Mouse (Mus musculus) CH12.LX (cell line): Measurements from ENCODE around the gene Cnot2. TPM values are rescaled to one million over a fixed set of nuclear protein-coding genes. Genes with fewer than 3 reads are reported as not detected.
A peak's percentile ranks its signal among the peaks of the same experiment; 100 is the strongest.

Experiments
- DNase-seq: peaks from one replicate; pipeline ENCODE4 v3.0.0-alpha.2; 2013; ENCODE audit errors: extremely low read depth
- H3K27ac ChIP-seq: 2 replicates; pipeline ENCODE4 v1.5.1; 2012; ENCODE audit warnings: low read depth, mild to moderate bottlenecking, control low read depth, moderate library complexity; ENCODE audit not compliant: insufficient read depth
- H3K27me3 ChIP-seq: replicated peaks from 2 replicates; pipeline ENCODE3; 2012; ENCODE audit warnings: inconsistent platforms
- H3K36me3 ChIP-seq, 2 experiments: replicated peaks in 1 of 2; 2 replicates each; pipeline versions ENCODE3 to v1.6.1; 2012; ENCODE audit warnings: inconsistent platforms in 1 of 2, low read length in 1 of 2, mild to moderate bottlenecking in 1 of 2, mixed read lengths in 1 of 2, moderate library complexity in 1 of 2; ENCODE audit not compliant: control insufficient read depth in 1 of 2, insufficient read depth in 1 of 2
- H3K4me1 ChIP-seq, 2 experiments: 2 replicates each; pipeline ENCODE4 v1.6.1; 2012; ENCODE audit warnings: inconsistent platforms in 1 of 2, moderate library complexity in 1 of 2; ENCODE audit not compliant: insufficient read depth in 2 of 2, control insufficient read depth in 1 of 2
- H3K4me2 ChIP-seq: 2 replicates; pipeline ENCODE4 v1.6.1; 2012; ENCODE audit warnings: low read depth, mild to moderate bottlenecking, control low read depth; ENCODE audit not compliant: poor library complexity, insufficient read depth, severe bottlenecking
- H3K4me3 ChIP-seq, 3 experiments: fragments of 150-350 bp in 1 of 3; sonication (generic) in 1 of 3; replicated peaks in 1 of 3; 2 replicates each; pipeline versions ENCODE3 to v1.5.1; 2011 to 2012; ENCODE audit warnings: low read depth in 2 of 3, low read length in 2 of 3, mild to moderate bottlenecking in 2 of 3, moderate library complexity in 2 of 3, control low read depth in 1 of 3, improper control_type of control experiment in 1 of 3, inconsistent platforms in 1 of 3, mixed read lengths in 1 of 3; ENCODE audit not compliant: poor library complexity in 1 of 3
- H3K79me2 ChIP-seq: replicated peaks from 2 replicates; pipeline ENCODE4 v1.6.1; 2012; ENCODE audit warnings: mild to moderate bottlenecking, moderate library complexity; ENCODE audit not compliant: control insufficient read depth, poor library complexity, insufficient read depth, severe bottlenecking; ENCODE audit errors: extremely low read depth
- H3K9ac ChIP-seq: 2 replicates; pipeline ENCODE4 v1.6.1; 2012; ENCODE audit warnings: low read depth, mild to moderate bottlenecking, control low read depth, moderate library complexity; ENCODE audit not compliant: insufficient read depth
- H3K9me3 ChIP-seq: replicated peaks from 2 replicates; pipeline ENCODE3; 2012; ENCODE audit warnings: low read length, inconsistent platforms, mixed read lengths
- BHLHE40 ChIP-seq: IDR thresholded peaks from 2 replicates; pipeline ENCODE4 v1.6.1; 2011; ENCODE audit warnings: mild to moderate bottlenecking, low read depth, low read length, improper control_type of control experiment
- CHD1 ChIP-seq: IDR thresholded peaks from 2 replicates; pipeline ENCODE4 v1.6.1; 2012; ENCODE audit warnings: low read depth, low read length, improper control_type of control experiment, inconsistent platforms
- CHD2 ChIP-seq: IDR thresholded peaks from 2 replicates; pipeline ENCODE4 v1.6.1; 2011; ENCODE audit warnings: low read length, improper control_type of control experiment
- CTCF ChIP-seq, 2 experiments: IDR thresholded peaks in 1 of 2; conservative IDR thresholded peaks in 1 of 2; 2 replicates each; pipeline ENCODE4 v1.5.1; 2011 to 2012; ENCODE audit warnings: low read depth in 2 of 2, low read length in 2 of 2, improper control_type of control experiment in 1 of 2, inconsistent platforms in 1 of 2, mild to moderate bottlenecking in 1 of 2, moderate library complexity in 1 of 2
- GABPA ChIP-seq: IDR thresholded peaks from 2 replicates; pipeline ENCODE4 v1.6.1; 2012; ENCODE audit warnings: low read depth, low read length, improper control_type of control experiment, inconsistent platforms; ENCODE audit not compliant: insufficient replicate concordance
- KAT2A ChIP-seq: IDR thresholded peaks from 2 replicates; pipeline ENCODE4 v1.6.1; 2012; ENCODE audit warnings: low read length, improper control_type of control experiment, inconsistent platforms; ENCODE audit not compliant: insufficient replicate concordance
- MAFK ChIP-seq: IDR thresholded peaks from 2 replicates; pipeline ENCODE4 v1.6.1; 2011; ENCODE audit warnings: low read length, improper control_type of control experiment; ENCODE audit not compliant: insufficient replicate concordance
- MAX ChIP-seq: IDR thresholded peaks from 2 replicates; pipeline ENCODE4 v1.6.1; 2011; ENCODE audit warnings: low read length, improper control_type of control experiment
- MAZ ChIP-seq: IDR thresholded peaks from 2 replicates; pipeline ENCODE4 v1.6.1; 2012; ENCODE audit warnings: low read depth, mild to moderate bottlenecking, inconsistent platforms, low read length, improper control_type of control experiment, moderate library complexity
- MXI1 ChIP-seq: IDR thresholded peaks from 2 replicates; pipeline ENCODE4 v1.6.1; 2011; ENCODE audit warnings: mild to moderate bottlenecking, low read depth, low read length, improper control_type of control experiment
- NELFE ChIP-seq: IDR thresholded peaks from 2 replicates; pipeline ENCODE4 v1.6.1; 2011; ENCODE audit warnings: low read depth, low read length, improper control_type of control experiment
- PAX5 ChIP-seq: IDR thresholded peaks from 2 replicates; pipeline ENCODE4 v1.6.1; 2012; ENCODE audit warnings: low read length, inconsistent platforms, mixed read lengths
- POLR2AphosphoS2 ChIP-seq: IDR thresholded peaks from 2 replicates; pipeline ENCODE4 v1.6.1; 2011; ENCODE audit warnings: low read depth, low read length, improper control_type of control experiment
- TCF12 ChIP-seq: IDR thresholded peaks from 2 replicates; pipeline ENCODE4 v1.6.1; 2014; ENCODE audit warnings: low read depth, mild to moderate bottlenecking, inconsistent platforms, low read length, improper control_type of control experiment
- ZKSCAN1 ChIP-seq: IDR thresholded peaks from 2 replicates; pipeline ENCODE4 v1.6.1; 2012; ENCODE audit warnings: low read depth, inconsistent platforms, low read length, improper control_type of control experiment, borderline replicate concordance
- ZMIZ1 ChIP-seq: IDR thresholded peaks from 2 replicates; pipeline ENCODE4 v1.6.1; 2012; ENCODE audit warnings: low read depth, mild to moderate bottlenecking, inconsistent platforms, low read length, improper control_type of control experiment
- dilution Hi-C: fragments of 300-500 bp; cut with MboI; formaldehyde crosslinking; loops from 2 replicates; pipeline ENCODE4 v1.14.3; 2020; ENCODE audit warnings: low sequenced_read_pairs; ENCODE audit not compliant: extremely low pct_unique_long_range_greater_than_20kb, extremely low pct_ligation_motif_present
- in situ Hi-C: fragments of 300-500 bp; cut with MboI; formaldehyde crosslinking; loops from 3 replicates; pipeline ENCODE4 v1.14.3; 2019; ENCODE audit warnings: low sequenced_read_pairs, low pct_ligation_motif_present, low pct_unique_long_range_greater_than_20kb, mixed read lengths
- polyA plus RNA-seq: library from polyadenylated mRNA; unstranded; fragments of >175 nt; gene quantifications from 2 replicates; pipeline ENCODE4 v1.2.1, GENCODE M21; 2012; ENCODE audit warnings: low read depth; ENCODE audit not compliant: insufficient read length
- total RNA-seq, 2 experiments: library from RNA; depleted of rRNA; stranded (reverse); fragments of 300-350 nt in 1 of 2; fragments of >200 nt in 1 of 2; gene quantifications; 2 replicates each; pipeline ENCODE4 v1.2.3; 2012 to 2014

Gene Cnot2
- total and polyA plus RNA-seq, 3 experiments: 69.5 to 150 (median 97.0) TPM

GRCm38 (mm10) chr10:116579478-116579877 is 1.8 kb downstream of the Cnot2 start:
- no peaks in the 10 kb centered on the region for H3K27me3 ChIP-seq
- H3K27ac ChIP-seq: no peak overlapping the region
- peaks cover 0 to 37% of the 10 kb centered on the region in 2 experiments; a peak in 2 of 4 replicates for H3K4me1 ChIP-seq
- no peaks in the 10 kb centered on the region for H3K9me3 ChIP-seq
- in situ Hi-C loops: no loop called here
- peaks cover 49% of the 10 kb centered on the region for H3K79me2 ChIP-seq
- no peak overlapping the region for H3K9ac ChIP-seq
- no peak overlapping the region; the same call in 1 of the 2 replicates for H3K4me2 ChIP-seq
- dilution Hi-C loops: no loop called here
- peaks cover 0 to 9% of the 10 kb centered on the region in 2 experiments for H3K36me3 ChIP-seq
- TF ChIP-seq MAFK (peak; percentile 93), PAX5 (no peak)
- peak overlapping the region in 2 of 3 experiments; percentile 78 to 84 for H3K4me3 ChIP-seq
- DNase-seq: no peak

- Histone ChIP-seq H3K79me2 (peaks cover 57% of the 10 kb centered on the region), H3K9ac (no peak overlapping the region), H3K9me3 (no peaks in the 10 kb centered on the region), H3K4me2 (no peak overlapping the region), H3K27ac (no peak overlapping the region), H3K4me3 (no peak overlapping the region), H3K4me1 (peaks cover 0 to 42% of the 10 kb centered on the region in 2 experiments; a peak in 2 of 4 replicates), H3K36me3 (peaks cover 0 to 6% of the 10 kb centered on the region in 2 experiments), H3K27me3 (no peaks in the 10 kb centered on the region)
- dilution Hi-C loops (no loop called here), in situ Hi-C loops (no loop called here)
- DNase-seq: no peak
- no peak for TF ChIP-seq GABPA
- no peak for TF ChIP-seq MAFK
- no peak for TF ChIP-seq KAT2A
- no peak for TF ChIP-seq PAX5
- TF ChIP-seq NELFE: no peak
- no peak for TF ChIP-seq CHD2
- TF ChIP-seq MXI1: no peak
- no peak for TF ChIP-seq ZMIZ1
- TF ChIP-seq POLR2AphosphoS2: no peak
- no peak for TF ChIP-seq MAZ
- TF ChIP-seq CHD1: no peak
- no peak for TF ChIP-seq TCF12
- TF ChIP-seq BHLHE40: no peak
- no peak for TF ChIP-seq MAX
- no peak for TF ChIP-seq ZKSCAN1
- no peak for TF ChIP-seq CTCF (conservative IDR thresholded peaks at IDR 0.05 in 1 of 2, IDR thresholded peaks at IDR 0.05 in 1 of 2; ENCODE audit: low read depth in 2 of 2, low read length in 2 of 2)
Observed at GRCm38 (mm10) chr10:116578375-116578774, 2.9 kb downstream of the Cnot2 start.
